In genomic region chr15:85609266-85610004, GRCm38 (mm10) we compare ENCODE assay signal across 14 mouse cellular contexts. TPM values are rescaled to one million over a fixed set of nuclear protein-coding genes. Genes with fewer than 3 reads are reported as not detected.
DNase-seq lines count a peak whose midpoint lies in the region; ATAC-seq and TF ChIP-seq lines count a peak whose summit lies in the region.
"Had no signal": no experiment of that assay in that cellular context is flagged by ENCODE, and none has a peak within 500 bp of the region (broad histone marks: within the 10 kb centered on the region; RNA-seq: fewer than 3 reads in every experiment).

No protein-coding gene starts in this region.

- H3K4me1 ChIP-seq in intestine, postnatal 0 days (replicated peaks; ENCODE audit: control insufficient read depth, insufficient read depth, low read length): no peaks in the 10 kb centered on the region
- H3K4me1 ChIP-seq in intestine, embryonic 15.5 days (replicated peaks): peaks cover 25% of the 10 kb centered on the region
- 0 out of 2 replicates have a peak, but pooled peaks cover 7% of the 10 kb centered on the region for H3K4me1 ChIP-seq in stomach, postnatal 0 days (replicated peaks; ENCODE audit: control insufficient read depth, insufficient read depth)

- peak; percentile 39 for DNase-seq in lung, postnatal 36 days
- no peak for DNase-seq in lung, postnatal 25 days (ENCODE audit: low spot score)
- peak; percentile 54 for DNase-seq in NIH3T3 (ENCODE audit: low read depth)
- no peak for DNase-seq in stomach, postnatal 0 days (ENCODE audit: low spot score)
- DNase-seq in urinary bladder, postnatal 14 days (ENCODE audit: low spot score): no peak
- DNase-seq: adrenal gland, postnatal 10 days; gastrocnemius, postnatal 14 days; layer of hippocampus, postnatal 36 days had no signal

- TF ChIP-seq CTCF in intestine, postnatal 0 days (IDR thresholded peaks at IDR 0.05; ENCODE audit: low read depth): peak; percentile 50
- TF ChIP-seq CTCF in stomach, postnatal 0 days (IDR thresholded peaks at IDR 0.05; ENCODE audit: low read depth): peak; percentile 50

- TF ChIP-seq EP300 in stomach, postnatal 0 days (optimal IDR thresholded peaks at IDR 0.05): no peak

- H3K4me3 ChIP-seq in intestine, postnatal 0 days (ENCODE audit: low read depth, low read length): no peak overlapping the region
- no peak overlapping the region for H3K4me3 ChIP-seq in intestine, embryonic 15.5 days (replicated peaks)
- H3K4me3 ChIP-seq in stomach, postnatal 0 days (ENCODE audit: low read depth, low read length): no peak overlapping the region
- H3K4me3 ChIP-seq: embryonic facial prominence, embryonic 12.5 days; limb, embryonic 15.5 days had no signal

- ATAC-seq in intestine, postnatal 0 days: no peak
- no peak for ATAC-seq in intestine, embryonic 15.5 days
- ATAC-seq in stomach, postnatal 0 days (ENCODE audit: low FRiP score, low TSS enrichment): no peak
- ATAC-seq: Patski had no signal

- WGBS in intestine, postnatal 0 days: 78% methylated on average over 5 of the region's 5 CpGs
- 86% methylated on average over 5 of the region's 5 CpGs for WGBS in intestine, embryonic 15.5 days
- WGBS in stomach, postnatal 0 days: 81% methylated on average over 5 of the region's 5 CpGs

- no peaks in the 10 kb centered on the region for H3K36me3 ChIP-seq in intestine, postnatal 0 days (ENCODE audit: control insufficient read depth, insufficient read depth)
- H3K36me3 ChIP-seq in intestine, embryonic 15.5 days: no peaks in the 10 kb centered on the region
- H3K36me3 ChIP-seq in stomach, postnatal 0 days (ENCODE audit: control insufficient read depth, insufficient read depth, low read length): no peaks in the 10 kb centered on the region
- H3K36me3 ChIP-seq: embryonic facial prominence, embryonic 12.5 days; limb, embryonic 15.5 days had no signal

- H3K9me3 ChIP-seq in intestine, postnatal 0 days (ENCODE audit: control insufficient read depth): no peaks in the 10 kb centered on the region
- H3K9me3 ChIP-seq in intestine, embryonic 15.5 days: no peaks in the 10 kb centered on the region
- no peaks in the 10 kb centered on the region for H3K9me3 ChIP-seq in stomach, postnatal 0 days (ENCODE audit: control insufficient read depth, low read length)
- H3K9me3 ChIP-seq: embryonic facial prominence, embryonic 12.5 days; limb, embryonic 15.5 days had no signal

- no peak overlapping the region for H3K27ac ChIP-seq in intestine, postnatal 0 days (ENCODE audit: low read depth, low read length)
- no peak overlapping the region for H3K27ac ChIP-seq in intestine, embryonic 15.5 days
- no peak overlapping the region for H3K27ac ChIP-seq in stomach, postnatal 0 days (replicated peaks)

- no peak overlapping the region for H3K4me2 ChIP-seq in intestine, postnatal 0 days (replicated peaks; ENCODE audit: low read depth)
- no peak overlapping the region for H3K4me2 ChIP-seq in intestine, embryonic 15.5 days (replicated peaks)
- H3K4me2 ChIP-seq in stomach, postnatal 0 days (replicated peaks; ENCODE audit: low read depth): no peak overlapping the region
- H3K4me2 ChIP-seq: embryonic facial prominence, embryonic 12.5 days; limb, embryonic 15.5 days had no signal

- H3K9ac ChIP-seq in intestine, postnatal 0 days (ENCODE audit: low read depth, low read length): no peak overlapping the region
- H3K9ac ChIP-seq in intestine, embryonic 15.5 days: no peak overlapping the region
- H3K9ac ChIP-seq in stomach, postnatal 0 days (ENCODE audit: low read length): no peak overlapping the region
- H3K9ac ChIP-seq: embryonic facial prominence, embryonic 12.5 days; limb, embryonic 15.5 days had no signal

- H3K27me3 ChIP-seq in intestine, postnatal 0 days (replicated peaks; ENCODE audit: control insufficient read depth, insufficient read depth, low read length): no peaks in the 10 kb centered on the region
- H3K27me3 ChIP-seq in intestine, embryonic 15.5 days (replicated peaks): peaks cover 3% of the 10 kb centered on the region; the same call in 1 of the 2 replicates
- no peaks in the 10 kb centered on the region for H3K27me3 ChIP-seq in stomach, postnatal 0 days (ENCODE audit: control insufficient read depth, insufficient read depth, low read length)
- H3K27me3 ChIP-seq: Patski had no signal

RNA-seq across cellular contexts. Expression of gene Wnt7b, which starts 27.2 kb away (rescaled TPM):
- polyA plus RNA-seq in intestine, postnatal 0 days (2015; fragmentation: Nextera tagmentation; extraction: Ambion mirVana): 0.14 and 0.27 TPM in 2 replicates
- 1.5 and 1.7 TPM in 2 replicates for polyA plus RNA-seq in intestine, embryonic 15.5 days (2015; fragmentation: Nextera tagmentation; extraction: Ambion mirVana)
- 20.6 and 24.4 TPM in 2 replicates for polyA plus RNA-seq in stomach, postnatal 0 days (2015; fragmentation: Nextera tagmentation; extraction: Ambion mirVana)
- polyA plus RNA-seq: small intestine, adult 2 months had no signal

Comparison
In these comparisons a context has a peak if more than half of its experiments do, and no peak if none do; other contexts are left out.
1. DNase-seq: peak in lung, postnatal 36 days (single experiment) and NIH3T3 (single experiment); none in lung, postnatal 25 days (single experiment), stomach, postnatal 0 days (single experiment) and urinary bladder, postnatal 14 days (single experiment).